Mouse (Mus musculus) central nervous system, embryonic 11.5 days (tissue): ENCODE measurements around the gene Slc6a8. TPM values are rescaled to one million over a fixed set of nuclear protein-coding genes. Genes with fewer than 3 reads are reported as not detected.

Source experiments
- polyA plus RNA-seq: library from polyadenylated mRNA; depleted of rRNA; stranded (reverse); fragments of >200 nt; gene quantifications from 2 replicates; pipeline ENCODE4 v1.2.3, GENCODE M21; 2012; rRNA removed

Slc6a8 gene
- 30.6 and 49.4 TPM in 2 replicates for polyA plus RNA-seq

GRCm38 (mm10) chrX:73672879-73673618 lies at the start of gene Slc6a8:
Slc6a8 (plus strand) TSS chrX:73673150.

DNA sequence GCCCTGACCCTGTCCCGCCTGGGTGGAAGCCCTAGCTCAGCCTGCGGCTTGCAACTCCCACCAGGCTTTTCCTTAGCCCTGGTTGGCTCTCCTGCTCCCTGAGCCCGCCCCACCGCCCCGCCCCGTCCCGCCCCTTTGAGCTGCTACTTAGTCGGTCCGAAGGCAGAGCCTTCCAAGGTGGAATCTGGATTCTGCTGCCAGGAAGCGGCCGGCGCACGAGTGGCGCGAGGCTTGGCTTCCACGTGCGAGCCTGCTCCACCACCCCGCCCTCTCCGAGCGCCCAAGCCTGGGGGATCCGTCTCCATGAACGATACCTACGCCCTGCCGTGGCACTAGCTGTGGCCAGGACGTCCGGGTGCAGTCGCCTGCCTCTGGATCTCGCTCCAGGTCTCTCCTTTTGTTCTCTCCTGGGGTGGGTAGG lies 33.7 kb upstream of the Slc6a8 start, which contains the start of gene Dusp9:
Gene Dusp9 (plus strand): TSS at position 165 of the 421 bp plus-strand sequence.

GRCm38 (mm10) chrX:73659575-73660283 lies 13.2 kb upstream of the Slc6a8 start, which contains the start of gene Pnck:
Pnck (minus strand) TSS chrX:73660117.

DNA sequence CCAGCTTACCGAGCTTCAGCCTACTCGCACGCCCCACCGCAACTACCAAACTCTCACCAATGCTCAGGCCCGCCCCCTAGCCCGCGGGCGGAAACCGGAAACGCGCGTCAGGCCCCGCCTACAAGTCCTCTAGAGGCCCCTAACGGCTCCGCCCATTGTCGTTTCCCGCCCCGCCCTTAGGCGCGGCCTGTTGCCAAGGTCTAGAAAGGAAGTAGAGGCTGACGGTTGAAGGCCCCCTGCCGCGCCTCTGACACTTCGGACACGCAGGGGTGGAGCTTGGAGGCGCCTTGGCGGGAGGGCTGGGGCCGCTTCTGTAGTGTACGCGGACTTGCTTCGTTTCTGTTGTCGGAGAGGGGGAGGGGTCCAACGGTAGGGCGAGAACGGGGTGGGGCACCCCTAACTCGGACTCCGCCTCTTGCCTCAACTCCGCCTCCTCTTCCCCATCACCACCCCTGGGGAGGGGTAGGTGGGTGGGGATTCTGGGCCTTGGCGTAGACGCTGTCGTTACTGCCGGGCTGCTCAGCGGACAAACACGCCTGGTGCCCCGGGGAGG lies 43.2 kb downstream of the Slc6a8 start, which contains the start of the genes Bcap31 and Abcd1:
Gene Bcap31 (minus strand): TSS at position 67 of the 553 bp plus-strand sequence.
Gene Abcd1 (plus strand): TSS at position 489 of the 553 bp plus-strand sequence.

Other genes with a start within 250 kb of the Slc6a8 start
- gene Trex2, start 237.8 kb upstream of the Slc6a8 start, polyA plus RNA-seq: not detected in 2 replicates
- 57.9 and 63.7 TPM in 2 replicates for gene Haus7, start 214.1 kb upstream of the Slc6a8 start, polyA plus RNA-seq
- 28.7 and 60.6 TPM in 2 replicates for gene Bgn, start 189.5 kb upstream of the Slc6a8 start, polyA plus RNA-seq
- gene Atp2b3, start 170.1 kb upstream of the Slc6a8 start, polyA plus RNA-seq: 0.64 and 0.71 TPM in 2 replicates
- gene Dusp9, start 33.7 kb upstream of the Slc6a8 start, polyA plus RNA-seq: 11.3 and 16.0 TPM in 2 replicates
- gene Pnck, start 13.0 kb upstream of the Slc6a8 start, polyA plus RNA-seq: 17.0 TPM in 2 replicates
- gene Bcap31, start 43.0 kb downstream of the Slc6a8 start, polyA plus RNA-seq: 71.0 and 75.1 TPM in 2 replicates
- gene Abcd1, start 43.4 kb downstream of the Slc6a8 start, polyA plus RNA-seq: 10.3 and 12.6 TPM in 2 replicates
- 0.22 and 0.41 TPM in 2 replicates for gene Plxnb3, start 83.9 kb downstream of the Slc6a8 start, polyA plus RNA-seq
- 1.1 and 5.5 TPM in 2 replicates for gene Srpk3, start 101.3 kb downstream of the Slc6a8 start, polyA plus RNA-seq
- gene Idh3g, start 113.7 kb downstream of the Slc6a8 start, polyA plus RNA-seq: 167 and 344 TPM in 2 replicates
- gene Ssr4, start 113.9 kb downstream of the Slc6a8 start, polyA plus RNA-seq: 83.3 and 142 TPM in 2 replicates
- 23.2 and 40.3 TPM in 2 replicates for gene Pdzd4, start 151.8 kb downstream of the Slc6a8 start, polyA plus RNA-seq
- 0.05 TPM in 1 of 2 replicates, not detected in the other for gene Avpr2, start 219.0 kb downstream of the Slc6a8 start, polyA plus RNA-seq
- gene L1cam, start 223.0 kb downstream of the Slc6a8 start, polyA plus RNA-seq: 29.2 and 43.4 TPM in 2 replicates
- gene Arhgap4, start 248.7 kb downstream of the Slc6a8 start, polyA plus RNA-seq: 4.8 and 5.8 TPM in 2 replicates
- 126 and 150 TPM in 2 replicates for gene Naa10, start 248.8 kb downstream of the Slc6a8 start, polyA plus RNA-seq